ENCODE assay signal across 9 mouse cellular contexts in genomic region chr3:88200161-88200971, GRCm38 (mm10). TPM values are rescaled to one million over a fixed set of nuclear protein-coding genes. Genes with fewer than 3 reads are reported as not detected.
DNase-seq lines count a peak whose midpoint lies in the region; ATAC-seq lines count a peak whose summit lies in the region.
"Had no signal": no experiment of that assay in that cellular context is flagged by ENCODE, and none has a peak within 500 bp of the region (broad histone marks: within the 10 kb centered on the region; RNA-seq: fewer than 3 reads in every experiment).

No protein-coding gene starts in this region.

- peak overlapping the region; percentile 84 for H3K9ac ChIP-seq in hindbrain, embryonic 15.5 days
- peak overlapping the region; percentile 57 for H3K9ac ChIP-seq in midbrain, embryonic 15.5 days

- H3K36me3 ChIP-seq in hindbrain, embryonic 15.5 days, result no peaks in the 10 kb centered on the region
- H3K36me3 ChIP-seq in midbrain, embryonic 15.5 days (replicated peaks), result no peaks in the 10 kb centered on the region

- H3K4me2 ChIP-seq in hindbrain, embryonic 15.5 days, result peak overlapping the region; percentile 91
- H3K4me2 ChIP-seq in midbrain, embryonic 15.5 days, result peak overlapping the region; percentile 83

- peaks cover 59% of the 10 kb centered on the region for H3K4me1 ChIP-seq in hindbrain, embryonic 15.5 days (replicated peaks)
- peaks cover 50% of the 10 kb centered on the region for H3K4me1 ChIP-seq in midbrain, embryonic 15.5 days

- WGBS in hindbrain, embryonic 15.5 days, result under 1% methylated on average over 61 of the region's 61 CpGs
- 1% methylated on average over 54 of the region's 61 CpGs for WGBS in midbrain, embryonic 15.5 days

- H3K27ac ChIP-seq in hindbrain, embryonic 15.5 days (replicated peaks), result peak overlapping the region; percentile 96
- peak overlapping the region; percentile 72 for H3K27ac ChIP-seq in midbrain, embryonic 15.5 days

- H3K4me3 ChIP-seq in hindbrain, embryonic 15.5 days, result peak overlapping the region; percentile 50
- H3K4me3 ChIP-seq in midbrain, embryonic 15.5 days, result peak overlapping the region; percentile 47

- H3K27me3 ChIP-seq in hindbrain, embryonic 15.5 days, result no peaks in the 10 kb centered on the region
- H3K27me3 ChIP-seq in midbrain, embryonic 15.5 days (replicated peaks), result peaks cover 28% of the 10 kb centered on the region

- ATAC-seq in frontal cortex, adult (ENCODE audit: low TSS enrichment), result peak; percentile 7; the same call in 1 of the 2 replicates
- no peak for ATAC-seq in hindbrain, embryonic 15.5 days (ENCODE audit: low FRiP score, low read depth)
- ATAC-seq in midbrain, embryonic 15.5 days (replicated peaks), result no peak

- H3K9me3 ChIP-seq in hindbrain, embryonic 15.5 days, result no peaks in the 10 kb centered on the region
- no peaks in the 10 kb centered on the region for H3K9me3 ChIP-seq in midbrain, embryonic 15.5 days

- DNase-seq in frontal cortex, postnatal 25 days (ENCODE audit: low spot score in 2 of 2), result no peak
- DNase-seq in right cerebral cortex, postnatal 4 days, result peak; percentile 44
- DNase-seq in right cerebral cortex, postnatal 14 days, result no peak
- no peak for DNase-seq in thymus, postnatal 0 days (ENCODE audit: low spot score)
- no peak for DNase-seq in spleen, postnatal 4 days (ENCODE audit: low spot score in 2 of 2)

RNA-seq across cellular contexts. Expression of gene Rhbg, which starts 54.1 kb away (rescaled TPM):
- polyA plus RNA-seq in hindbrain, embryonic 15.5 days (2015; fragmentation: Nextera tagmentation; extraction: Ambion mirVana), result 0.55 and 0.60 TPM in 2 replicates
- polyA plus RNA-seq in midbrain, embryonic 15.5 days (2015; fragmentation: Nextera tagmentation; extraction: Ambion mirVana), result 0.14 TPM in 2 replicates
- polyA plus RNA-seq in thymus, postnatal 0 days (2015; fragmentation: Nextera tagmentation; extraction: Ambion mirVana), result 0.58 and 0.66 TPM in 2 replicates
- polyA plus RNA-seq: C2C12 had no signal

RNA-seq across cellular contexts. Expression of gene Mef2d, which starts 58.2 kb away (rescaled TPM):
- polyA plus RNA-seq in hindbrain, embryonic 15.5 days (2015; fragmentation: Nextera tagmentation; extraction: Ambion mirVana), result 19.2 and 23.9 TPM in 2 replicates
- 23.2 and 25.3 TPM in 2 replicates for polyA plus RNA-seq in midbrain, embryonic 15.5 days (2015; fragmentation: Nextera tagmentation; extraction: Ambion mirVana)
- polyA plus RNA-seq in thymus, postnatal 0 days (2015; fragmentation: Nextera tagmentation; extraction: Ambion mirVana), result 32.0 and 32.2 TPM in 2 replicates
